Mouse (Mus musculus): Measurements from ENCODE around the gene Ccdc190. TPM values are rescaled to one million over a fixed set of nuclear protein-coding genes. Genes with fewer than 3 reads are reported as not detected.

The Ccdc190 gene
- polyA plus RNA-seq, 1 experiment from 2014 or later: not detected

DNA sequence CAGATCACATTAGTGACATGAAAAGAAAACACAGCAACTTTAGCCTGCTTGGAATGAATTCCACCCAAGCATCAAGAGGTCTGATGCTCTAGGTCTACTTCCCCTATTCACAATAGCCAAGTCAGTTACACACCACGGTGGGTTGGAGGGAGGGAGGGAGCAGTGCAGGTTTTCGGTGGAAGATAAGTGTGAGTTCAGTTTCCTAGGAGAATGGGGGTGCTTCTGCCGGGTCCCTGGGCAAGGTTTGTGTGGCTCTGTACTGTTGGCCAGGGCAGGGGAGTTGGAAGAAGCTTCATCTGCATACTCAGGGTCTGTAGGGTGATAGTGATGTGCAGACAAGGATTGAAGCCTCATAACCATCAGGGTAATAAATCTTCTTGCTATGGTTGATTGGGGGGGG, 17.6 kb downstream of the Ccdc190 start:
- Histone ChIP-seq H3K4me2 (replicated peaks; ENCODE audit: low read depth) (no peak overlapping the region), H3K9me3 (ENCODE audit: control insufficient read depth) (no peaks in the 10 kb centered on the region), H3K4me1 (replicated peaks; ENCODE audit: control insufficient read depth, insufficient read depth, low read length) (no peaks in the 10 kb centered on the region), H3K4me3 (ENCODE audit: low read depth, low read length) (no peak overlapping the region), H3K36me3 (ENCODE audit: control insufficient read depth, insufficient read depth) (peaks cover 6% of the 10 kb centered on the region; the same call in 1 of the 2 replicates), H3K27ac (ENCODE audit: low read depth, low read length) (no peak overlapping the region), H3K9ac (ENCODE audit: low read depth, low read length) (no peak overlapping the region), H3K27me3 (replicated peaks; ENCODE audit: control insufficient read depth, insufficient read depth, low read length) (no peaks in the 10 kb centered on the region)
- 81% methylated on average over 3 of the region's 3 CpGs for WGBS
- ATAC-seq: no peak
- no peak for TF ChIP-seq CTCF (IDR thresholded peaks at IDR 0.05; ENCODE audit: low read depth)

DNA sequence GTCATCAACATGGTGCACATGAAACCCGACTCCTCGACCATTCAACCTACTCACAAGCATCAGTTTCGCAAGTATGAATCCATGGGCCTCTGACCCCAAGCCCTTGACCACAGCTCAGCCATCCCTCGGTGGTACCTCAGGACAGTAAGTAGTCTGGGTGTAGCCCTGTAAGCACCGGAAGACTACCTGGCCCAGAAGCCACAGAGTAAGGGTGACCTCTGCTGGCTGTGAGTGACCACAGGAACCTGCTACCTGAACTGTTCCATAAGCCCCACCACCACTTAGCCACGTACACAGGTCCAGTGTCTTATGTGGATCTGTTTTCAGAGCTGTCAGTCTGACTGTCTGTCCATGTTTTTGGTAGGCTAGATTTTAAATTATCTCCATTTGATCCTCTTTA, 19.2 kb downstream of the Ccdc190 start:
- no peaks in the 10 kb centered on the region for H3K9me3 ChIP-seq (ENCODE audit: control insufficient read depth)
- H3K9ac ChIP-seq (ENCODE audit: low read depth, low read length): no peak overlapping the region
- no peak for ATAC-seq
- H3K27ac ChIP-seq (ENCODE audit: low read depth, low read length): no peak overlapping the region
- 71% methylated on average over 6 of the region's 6 CpGs for WGBS
- no peaks in the 10 kb centered on the region for H3K4me1 ChIP-seq (replicated peaks; ENCODE audit: control insufficient read depth, insufficient read depth, low read length)
- peaks cover 14% of the 10 kb centered on the region for H3K36me3 ChIP-seq (ENCODE audit: control insufficient read depth, insufficient read depth)
- H3K27me3 ChIP-seq (replicated peaks; ENCODE audit: control insufficient read depth, insufficient read depth, low read length): no peaks in the 10 kb centered on the region
- TF ChIP-seq CTCF (IDR thresholded peaks at IDR 0.05; ENCODE audit: low read depth): peak; percentile 56
- no peak overlapping the region for H3K4me2 ChIP-seq (replicated peaks; ENCODE audit: low read depth)
- H3K4me3 ChIP-seq (ENCODE audit: low read depth, low read length): no peak overlapping the region

DNA sequence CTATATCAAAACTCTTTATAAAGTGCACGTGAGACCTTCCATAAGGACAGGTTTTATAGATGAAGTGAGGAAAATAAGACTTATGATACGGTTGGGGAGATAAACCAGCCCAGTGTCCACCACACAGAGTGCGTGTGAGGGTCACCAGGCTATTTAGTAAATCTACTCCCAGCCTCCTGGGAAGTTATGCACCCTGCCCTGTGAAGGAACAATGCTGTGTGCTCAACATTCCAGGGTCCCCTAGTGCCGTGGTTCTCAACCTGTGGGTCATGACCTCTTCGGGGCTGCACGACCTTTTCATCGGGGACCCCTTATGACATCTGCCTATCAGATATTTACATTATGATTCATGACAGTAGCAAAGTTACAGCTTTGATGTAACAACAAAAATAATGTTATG, 19.8 kb downstream of the Ccdc190 start:
- H3K4me2 ChIP-seq (replicated peaks; ENCODE audit: low read depth): no peak overlapping the region
- no peaks in the 10 kb centered on the region for H3K9me3 ChIP-seq (ENCODE audit: control insufficient read depth)
- 52% methylated on average over 7 of the region's 7 CpGs for WGBS
- H3K4me1 ChIP-seq (replicated peaks; ENCODE audit: control insufficient read depth, insufficient read depth, low read length): no peaks in the 10 kb centered on the region
- ATAC-seq: no peak
- peaks cover 20% of the 10 kb centered on the region for H3K36me3 ChIP-seq (ENCODE audit: control insufficient read depth, insufficient read depth)
- no peak overlapping the region for H3K9ac ChIP-seq (ENCODE audit: low read depth, low read length)
- no peak overlapping the region for H3K4me3 ChIP-seq (ENCODE audit: low read depth, low read length)
- TF ChIP-seq CTCF (IDR thresholded peaks at IDR 0.05; ENCODE audit: low read depth): no peak
- no peak overlapping the region for H3K27ac ChIP-seq (ENCODE audit: low read depth, low read length)
- H3K27me3 ChIP-seq (replicated peaks; ENCODE audit: control insufficient read depth, insufficient read depth, low read length): no peaks in the 10 kb centered on the region

DNA sequence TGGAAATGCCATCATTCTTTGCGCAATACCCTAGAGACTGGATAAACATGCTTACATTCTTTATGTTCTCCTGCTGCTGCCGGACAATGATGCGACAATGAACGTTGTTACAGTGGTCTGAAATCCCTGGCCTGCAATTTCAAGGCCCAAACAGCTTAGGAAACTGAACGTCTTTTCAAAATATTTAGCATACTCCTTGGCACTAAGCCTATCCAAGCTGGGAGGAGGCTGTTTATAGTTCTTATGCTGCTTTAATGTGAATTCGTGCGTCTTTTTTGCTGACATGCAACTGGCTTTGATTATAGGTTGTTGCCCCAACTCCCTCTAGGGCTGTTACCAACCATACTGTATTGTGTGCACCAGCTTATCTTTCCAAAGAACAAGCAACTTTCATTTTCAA, 20.4 kb downstream of the Ccdc190 start:
- WGBS: 66% methylated on average over 7 of the region's 7 CpGs
- Histone ChIP-seq H3K9ac (ENCODE audit: low read depth, low read length) (no peak overlapping the region), H3K9me3 (ENCODE audit: control insufficient read depth) (no peaks in the 10 kb centered on the region), H3K4me1 (replicated peaks; ENCODE audit: control insufficient read depth, insufficient read depth, low read length) (no peaks in the 10 kb centered on the region), H3K27me3 (replicated peaks; ENCODE audit: control insufficient read depth, insufficient read depth, low read length) (no peaks in the 10 kb centered on the region), H3K4me2 (replicated peaks; ENCODE audit: low read depth) (no peak overlapping the region), H3K36me3 (ENCODE audit: control insufficient read depth, insufficient read depth) (peaks cover 26% of the 10 kb centered on the region), H3K27ac (ENCODE audit: low read depth, low read length) (no peak overlapping the region), H3K4me3 (ENCODE audit: low read depth, low read length) (no peak overlapping the region)
- TF ChIP-seq CTCF (IDR thresholded peaks at IDR 0.05; ENCODE audit: low read depth): no peak
- ATAC-seq: no peak

DNA sequence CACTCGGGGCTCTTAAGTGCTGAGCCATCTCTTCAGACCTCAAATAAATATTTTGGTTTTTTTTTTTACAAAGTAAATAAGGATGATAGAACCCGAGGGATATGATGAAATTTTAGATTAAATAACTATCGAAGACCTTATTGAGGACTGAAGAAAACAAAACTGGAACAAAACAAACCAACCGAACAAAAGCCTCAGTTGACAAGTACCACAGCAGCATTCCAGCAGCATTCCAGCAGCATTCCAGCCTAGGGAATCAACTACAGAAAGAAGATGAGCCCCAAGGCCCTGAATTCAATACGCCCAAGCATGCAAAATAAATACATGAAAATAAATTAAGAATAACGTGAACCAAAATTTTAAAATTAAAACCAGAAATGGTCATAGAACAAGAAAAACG, 21.5 kb downstream of the Ccdc190 start:
- H3K4me3 ChIP-seq (ENCODE audit: low read depth, low read length): no peak overlapping the region
- WGBS: 57% methylated on average over 7 of the region's 7 CpGs
- no peaks in the 10 kb centered on the region for H3K27me3 ChIP-seq (replicated peaks; ENCODE audit: control insufficient read depth, insufficient read depth, low read length)
- no peak overlapping the region for H3K9ac ChIP-seq (ENCODE audit: low read depth, low read length)
- no peak for ATAC-seq
- no peak for TF ChIP-seq CTCF (IDR thresholded peaks at IDR 0.05; ENCODE audit: low read depth)
- no peaks in the 10 kb centered on the region for H3K9me3 ChIP-seq (ENCODE audit: control insufficient read depth)
- no peaks in the 10 kb centered on the region for H3K4me1 ChIP-seq (replicated peaks; ENCODE audit: control insufficient read depth, insufficient read depth, low read length)
- H3K36me3 ChIP-seq (ENCODE audit: control insufficient read depth, insufficient read depth): peaks cover 34% of the 10 kb centered on the region
- H3K27ac ChIP-seq (ENCODE audit: low read depth, low read length): no peak overlapping the region
- H3K4me2 ChIP-seq (replicated peaks; ENCODE audit: low read depth): no peak overlapping the region

DNA sequence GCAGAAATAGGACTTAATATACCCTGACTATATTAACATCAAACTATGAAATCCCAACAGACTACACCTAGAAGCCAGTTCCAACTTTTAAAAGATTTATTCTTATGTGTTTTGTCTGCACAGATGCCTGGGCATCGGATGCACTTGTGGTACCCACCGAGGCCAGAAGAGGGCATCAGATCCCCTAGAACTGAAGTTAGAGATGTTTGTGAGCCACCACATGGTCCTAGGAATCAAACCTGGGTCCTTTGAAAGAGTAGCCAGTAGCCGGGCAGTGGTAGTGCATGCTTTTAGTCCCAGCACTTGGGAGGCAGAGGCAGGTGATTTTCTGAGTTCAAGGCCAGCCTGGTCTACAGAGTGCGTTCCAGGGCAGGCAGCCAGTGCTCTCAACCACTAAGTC, 22.2 kb downstream of the Ccdc190 start:
- no peaks in the 10 kb centered on the region for H3K9me3 ChIP-seq (ENCODE audit: control insufficient read depth)
- no peak overlapping the region for H3K4me3 ChIP-seq (ENCODE audit: low read depth, low read length)
- 91% methylated on average over 4 of the region's 4 CpGs for WGBS
- peaks cover 37% of the 10 kb centered on the region for H3K36me3 ChIP-seq (ENCODE audit: control insufficient read depth, insufficient read depth)
- H3K4me1 ChIP-seq (replicated peaks; ENCODE audit: control insufficient read depth, insufficient read depth, low read length): no peaks in the 10 kb centered on the region
- H3K9ac ChIP-seq (ENCODE audit: low read depth, low read length): no peak overlapping the region
- peak; percentile 53 for TF ChIP-seq CTCF (IDR thresholded peaks at IDR 0.05; ENCODE audit: low read depth)
- H3K4me2 ChIP-seq (replicated peaks; ENCODE audit: low read depth): no peak overlapping the region
- H3K27me3 ChIP-seq (replicated peaks; ENCODE audit: control insufficient read depth, insufficient read depth, low read length): no peaks in the 10 kb centered on the region
- H3K27ac ChIP-seq (ENCODE audit: low read depth, low read length): no peak overlapping the region
- ATAC-seq: no peak

DNA sequence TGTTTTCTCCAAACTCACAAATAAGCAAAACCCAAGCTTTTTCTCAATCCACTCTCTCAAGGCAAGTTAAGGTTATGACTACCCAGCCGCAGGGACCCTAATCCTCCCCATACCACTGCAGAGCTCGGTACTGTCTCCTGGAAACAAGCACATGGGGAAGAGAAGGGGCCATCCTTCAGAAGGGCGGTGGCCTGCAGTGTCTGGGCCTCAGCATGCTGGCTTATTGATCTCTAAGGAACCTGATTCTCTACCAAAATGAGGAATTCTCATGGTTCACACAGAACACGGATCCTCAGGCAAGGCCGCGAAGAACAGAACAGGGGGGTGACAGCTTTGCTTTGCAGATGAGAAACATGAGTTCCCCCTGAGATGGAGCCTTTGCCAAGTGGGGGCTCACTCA, 23.1 kb downstream of the Ccdc190 start:
- no peak overlapping the region for H3K9ac ChIP-seq (ENCODE audit: low read depth, low read length)
- no peak overlapping the region for H3K4me2 ChIP-seq (replicated peaks; ENCODE audit: low read depth)
- no peak for ATAC-seq
- WGBS: 94% methylated on average over 6 of the region's 6 CpGs
- peaks cover 46% of the 10 kb centered on the region for H3K36me3 ChIP-seq (ENCODE audit: control insufficient read depth, insufficient read depth)
- no peak for TF ChIP-seq CTCF (IDR thresholded peaks at IDR 0.05; ENCODE audit: low read depth)
- H3K27ac ChIP-seq (ENCODE audit: low read depth, low read length): no peak overlapping the region
- no peaks in the 10 kb centered on the region for H3K27me3 ChIP-seq (replicated peaks; ENCODE audit: control insufficient read depth, insufficient read depth, low read length)
- no peaks in the 10 kb centered on the region for H3K4me1 ChIP-seq (replicated peaks; ENCODE audit: control insufficient read depth, insufficient read depth, low read length)
- H3K4me3 ChIP-seq (ENCODE audit: low read depth, low read length): no peak overlapping the region
- H3K9me3 ChIP-seq (ENCODE audit: control insufficient read depth): no peaks in the 10 kb centered on the region

Data from intestine, postnatal 0 days (tissue).